Mouse (Mus musculus): ENCODE data around the gene Tedc1.

GRCm38 (mm10) chr12:113193423-113193822 lies 37.2 kb downstream of the Tedc1 start:
- TF ChIP-seq EP300 (IDR thresholded peaks at IDR 0.05), result no peak
- no peak for TF ChIP-seq CTCF (IDR thresholded peaks at IDR 0.05)

Data from lung, postnatal 0 days (tissue).